Mouse (Mus musculus): ENCODE data around the gene Kcnip3. TPM values are rescaled to one million over a fixed set of nuclear protein-coding genes. Genes with fewer than 3 reads are reported as not detected.
A peak's percentile ranks its signal among the peaks of the same experiment; 100 is the strongest.

Kcnip3 gene
- polyA plus RNA-seq, 1 experiment, result 0.28 TPM

DNA sequence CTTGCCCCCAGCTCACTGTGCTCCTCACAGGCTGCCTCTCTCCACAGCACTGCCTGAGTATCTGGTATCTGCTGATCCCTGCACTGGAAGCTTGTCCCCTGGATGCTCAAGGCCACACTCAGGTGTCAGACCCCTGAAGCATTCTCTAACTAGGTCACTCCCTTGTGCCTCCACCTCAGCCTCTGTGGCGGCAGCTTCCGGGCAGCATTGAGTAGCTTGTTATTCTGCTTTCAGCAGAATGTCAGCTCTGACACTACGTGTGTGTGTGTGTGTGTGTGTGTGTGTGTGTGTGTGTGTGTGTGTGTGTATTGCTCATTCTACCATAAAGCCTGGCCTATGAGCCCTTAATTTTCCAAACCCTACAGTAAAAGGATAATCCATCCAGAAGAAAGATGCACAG, 8.7 kb downstream of the Kcnip3 start:
- peaks cover 69% of the 10 kb centered on the region for H3K27me3 ChIP-seq (ENCODE audit: control insufficient read depth, insufficient read depth, insufficient read length)
- no peak overlapping the region for H3K4me3 ChIP-seq
- H3K4me2 ChIP-seq (ENCODE audit: low read depth), result no peak overlapping the region
- no peaks in the 10 kb centered on the region for H3K36me3 ChIP-seq (ENCODE audit: control insufficient read depth, insufficient read depth)
- TF ChIP-seq TCF12 (IDR thresholded peaks at IDR 0.05; ENCODE audit: insufficient read depth, poor library complexity, severe bottlenecking), result no peak
- TF ChIP-seq SRF (IDR thresholded peaks at IDR 0.05; ENCODE audit: control insufficient read depth, insufficient read length, low read depth), result no peak
- no peak for TF ChIP-seq MYOD1 (IDR thresholded peaks at IDR 0.05; ENCODE audit: control insufficient read depth in 1 of 3, insufficient read length in 2 of 3, low read depth in 2 of 3)
- no peak for TF ChIP-seq TCF3 (IDR thresholded peaks at IDR 0.05; ENCODE audit: insufficient read length, low read depth)
- TF ChIP-seq MAX (IDR thresholded peaks at IDR 0.05; ENCODE audit: low read depth), result no peak
- TF ChIP-seq E2F4 (IDR thresholded peaks at IDR 0.05; ENCODE audit: insufficient read depth), result no peak
- no peak for TF ChIP-seq USF1 (IDR thresholded peaks at IDR 0.05; ENCODE audit: low read depth)
- no peak for TF ChIP-seq POLR2AphosphoS2 (IDR thresholded peaks at IDR 0.05; ENCODE audit: insufficient read length, low read depth)
- no peak for TF ChIP-seq MYOG (IDR thresholded peaks at IDR 0.05; ENCODE audit: control insufficient read depth in 1 of 3, insufficient read depth in 1 of 3, insufficient read length in 2 of 3, low read depth in 2 of 3)
- TF ChIP-seq POLR2A (IDR thresholded peaks at IDR 0.05; ENCODE audit: insufficient read length, low read depth), result no peak
- TF ChIP-seq CEBPB (IDR thresholded peaks at IDR 0.05; ENCODE audit: insufficient read depth, poor library complexity, severe bottlenecking), result no peak
- TF ChIP-seq REST (IDR thresholded peaks at IDR 0.05; ENCODE audit: insufficient read depth, insufficient read length), result no peak
- H3ac ChIP-seq (ENCODE audit: control insufficient read depth, insufficient read length), result no peak overlapping the region
- no peaks in the 10 kb centered on the region for H3K79me2 ChIP-seq (ENCODE audit: control insufficient read depth, insufficient read depth)

DNA sequence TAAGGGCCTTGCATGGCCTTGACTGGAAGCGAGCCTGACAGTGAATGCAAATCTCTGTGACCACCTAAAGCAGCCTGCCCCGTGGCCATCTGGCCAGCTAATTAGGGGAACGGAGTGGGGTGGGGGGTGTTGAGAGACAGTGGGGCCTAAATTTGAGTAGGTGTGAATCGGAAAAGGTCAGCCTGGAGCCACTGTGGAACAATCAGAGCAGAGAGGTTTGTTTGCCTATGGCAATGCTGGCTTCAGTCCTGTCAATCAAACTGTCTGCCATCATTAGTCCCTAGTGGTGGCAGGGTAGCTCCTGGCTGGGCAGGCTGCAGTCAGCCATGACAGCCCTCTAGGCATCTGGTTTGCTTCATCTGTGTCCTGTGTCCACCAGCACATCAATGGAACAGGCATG, 10.5 kb downstream of the Kcnip3 start:
- Histone ChIP-seq H3K4me3 (no peak overlapping the region), H3K4me2 (ENCODE audit: low read depth) (no peak overlapping the region), H3ac (ENCODE audit: control insufficient read depth, insufficient read length) (no peak overlapping the region), H3K27me3 (ENCODE audit: control insufficient read depth, insufficient read depth, insufficient read length) (peaks cover 64% of the 10 kb centered on the region), H3K79me2 (ENCODE audit: control insufficient read depth, insufficient read depth) (no peaks in the 10 kb centered on the region), H3K36me3 (ENCODE audit: control insufficient read depth, insufficient read depth) (no peaks in the 10 kb centered on the region)
- no peak for TF ChIP-seq CEBPB (IDR thresholded peaks at IDR 0.05; ENCODE audit: insufficient read depth, poor library complexity, severe bottlenecking)

DNA sequence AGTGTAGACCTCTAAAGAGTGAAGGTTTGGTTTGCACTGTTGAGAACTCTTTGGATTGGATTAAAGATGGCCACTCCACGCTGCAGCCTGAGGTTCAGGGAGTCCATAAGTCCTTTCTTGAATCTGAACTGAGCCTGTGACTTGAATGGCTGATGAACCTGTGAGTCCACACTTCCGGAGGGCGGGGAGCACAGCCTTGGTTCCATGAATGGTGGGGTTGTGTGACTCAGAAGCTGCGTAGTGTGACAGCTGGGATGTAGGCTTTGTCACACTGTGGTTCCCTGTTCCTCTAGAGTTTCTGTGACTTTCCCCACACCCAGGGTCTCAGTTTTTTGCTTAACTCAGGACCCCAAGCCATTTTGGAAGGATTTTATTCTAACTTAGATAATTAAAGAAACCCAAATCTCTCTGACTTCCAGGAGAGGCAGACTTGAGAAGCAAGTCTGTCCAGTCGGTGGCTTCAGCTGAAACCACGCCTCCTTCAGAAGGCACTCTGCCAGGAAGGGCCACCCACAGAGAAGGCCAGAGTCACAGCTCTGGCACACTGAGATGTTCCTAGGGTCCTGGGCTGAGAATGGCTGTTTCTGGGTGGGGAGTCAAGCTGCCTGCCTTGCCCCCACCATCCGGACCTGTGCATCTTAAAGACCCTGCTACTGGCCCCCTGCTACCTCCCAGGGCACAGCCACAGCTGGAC, 13.8 kb downstream of the Kcnip3 start:
- no peaks in the 10 kb centered on the region for H3K79me2 ChIP-seq (ENCODE audit: control insufficient read depth, insufficient read depth)
- peaks cover 80% of the 10 kb centered on the region for H3K27me3 ChIP-seq (ENCODE audit: control insufficient read depth, insufficient read depth, insufficient read length)
- no peaks in the 10 kb centered on the region for H3K36me3 ChIP-seq (ENCODE audit: control insufficient read depth, insufficient read depth)
- H3K4me3 ChIP-seq, result no peak overlapping the region
- H3K4me2 ChIP-seq (ENCODE audit: low read depth), result peak overlapping the region; percentile 40
- H3ac ChIP-seq (ENCODE audit: control insufficient read depth, insufficient read length), result no peak overlapping the region
- TF ChIP-seq TCF12 (IDR thresholded peaks at IDR 0.05; ENCODE audit: insufficient read depth, poor library complexity, severe bottlenecking) (no peak), MYOD1 (IDR thresholded peaks at IDR 0.05; ENCODE audit: control insufficient read depth in 1 of 3, insufficient read length in 2 of 3, low read depth in 2 of 3) (peak in 1 of 3 experiments; percentile 31), POLR2AphosphoS2 (IDR thresholded peaks at IDR 0.05; ENCODE audit: insufficient read length, low read depth) (no peak), REST (IDR thresholded peaks at IDR 0.05; ENCODE audit: insufficient read depth, insufficient read length) (no peak), USF1 (IDR thresholded peaks at IDR 0.05; ENCODE audit: low read depth) (no peak), POLR2A (IDR thresholded peaks at IDR 0.05; ENCODE audit: insufficient read length, low read depth) (no peak), MYOG (IDR thresholded peaks at IDR 0.05; ENCODE audit: control insufficient read depth in 1 of 3, insufficient read depth in 1 of 3, insufficient read length in 2 of 3, low read depth in 2 of 3) (peak in 1 of 3 experiments; percentile 28), MAX (IDR thresholded peaks at IDR 0.05; ENCODE audit: low read depth) (no peak), CEBPB (IDR thresholded peaks at IDR 0.05; ENCODE audit: insufficient read depth, poor library complexity, severe bottlenecking) (no peak)

DNA sequence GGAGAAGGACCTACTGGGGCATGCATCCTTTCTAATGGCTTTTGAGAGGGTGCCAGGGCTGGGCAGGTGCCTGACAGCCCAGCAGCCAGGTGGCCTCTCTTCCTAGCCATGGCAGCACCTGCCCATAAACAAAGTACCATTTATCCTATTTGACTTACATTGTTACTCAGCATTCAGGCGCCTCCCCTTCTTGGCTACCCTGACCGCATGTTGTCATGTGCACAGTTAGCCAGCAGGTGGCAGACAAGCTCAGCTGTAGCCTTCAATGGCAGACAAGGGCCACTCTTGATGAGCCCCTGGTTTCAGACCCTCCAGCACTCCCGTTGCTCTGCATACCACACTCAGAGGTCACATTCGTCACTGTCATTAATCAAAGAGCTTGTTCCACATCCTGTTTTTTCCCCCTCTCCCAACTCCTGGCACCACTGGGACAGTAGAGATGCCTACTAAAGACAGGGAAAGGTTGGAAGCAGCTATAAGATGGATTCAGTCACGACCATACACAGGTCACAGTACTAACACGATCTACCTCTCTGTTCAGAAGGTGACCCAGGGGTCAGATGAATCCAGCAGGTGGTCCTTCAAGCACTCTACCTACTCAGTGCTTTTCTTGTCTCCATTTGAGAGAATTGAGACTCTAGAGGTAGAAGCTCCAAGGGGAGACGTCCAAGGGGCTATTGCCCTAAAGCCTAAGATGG, 14.7 kb downstream of the Kcnip3 start:
- Histone ChIP-seq H3ac (ENCODE audit: control insufficient read depth, insufficient read length) (no peak overlapping the region), H3K4me2 (ENCODE audit: low read depth) (no peak overlapping the region), H3K36me3 (ENCODE audit: control insufficient read depth, insufficient read depth) (no peaks in the 10 kb centered on the region), H3K79me2 (ENCODE audit: control insufficient read depth, insufficient read depth) (no peaks in the 10 kb centered on the region), H3K4me3 (no peak overlapping the region), H3K27me3 (ENCODE audit: control insufficient read depth, insufficient read depth, insufficient read length) (peaks cover 80% of the 10 kb centered on the region)
- TF ChIP-seq REST (IDR thresholded peaks at IDR 0.05; ENCODE audit: insufficient read depth, insufficient read length), result no peak
- TF ChIP-seq CEBPB (IDR thresholded peaks at IDR 0.05; ENCODE audit: insufficient read depth, poor library complexity, severe bottlenecking), result no peak
- TF ChIP-seq POLR2AphosphoS2 (IDR thresholded peaks at IDR 0.05; ENCODE audit: insufficient read length, low read depth), result no peak
- TF ChIP-seq E2F4 (IDR thresholded peaks at IDR 0.05; ENCODE audit: insufficient read depth), result no peak
- no peak for TF ChIP-seq TCF3 (IDR thresholded peaks at IDR 0.05; ENCODE audit: insufficient read length, low read depth)
- no peak for TF ChIP-seq USF1 (IDR thresholded peaks at IDR 0.05; ENCODE audit: low read depth)
- no peak for TF ChIP-seq TCF12 (IDR thresholded peaks at IDR 0.05; ENCODE audit: insufficient read depth, poor library complexity, severe bottlenecking)
- TF ChIP-seq MYOG (IDR thresholded peaks at IDR 0.05; ENCODE audit: control insufficient read depth in 1 of 3, insufficient read depth in 1 of 3, insufficient read length in 2 of 3, low read depth in 2 of 3), result no peak
- TF ChIP-seq SRF (IDR thresholded peaks at IDR 0.05; ENCODE audit: control insufficient read depth, insufficient read length, low read depth), result no peak
- TF ChIP-seq MAX (IDR thresholded peaks at IDR 0.05; ENCODE audit: low read depth), result no peak
- no peak for TF ChIP-seq POLR2A (IDR thresholded peaks at IDR 0.05; ENCODE audit: insufficient read length, low read depth)
- no peak for TF ChIP-seq MYOD1 (IDR thresholded peaks at IDR 0.05; ENCODE audit: control insufficient read depth in 1 of 3, insufficient read length in 2 of 3, low read depth in 2 of 3)
